Mouse (Mus musculus) cerebellum, adult 9-11 months (tissue): ENCODE data around the gene Racgap1.
A peak's percentile ranks its signal among the peaks of the same experiment; 100 is the strongest.

Experiments used
- DNase-seq: peaks from one replicate; pipeline ENCODE4 v3.0.0; 2022

Gene Racgap1

GRCm38 (mm10) chr15:99651163-99651872 lies at the start of gene Racgap1:
Gene Racgap1, minus strand, starts transcription at chr15:99651656.
- DNase-seq: peak; percentile 96

- peak; percentile 66 for DNase-seq
Observed at GRCm38 (mm10) chr15:99700219-99701106, 49.0 kb upstream of the Racgap1 start.

- DNase-seq: peak; percentile 41
Observed at GRCm38 (mm10) chr15:99699715-99700114, 48.3 kb upstream of the Racgap1 start.

GRCm38 (mm10) chr15:99698533-99699085 lies 47.2 kb upstream of the Racgap1 start:
- DNase-seq: peak; percentile 61

- no peak for DNase-seq
Observed at GRCm38 (mm10) chr15:99697309-99697708, 45.9 kb upstream of the Racgap1 start.

GRCm38 (mm10) chr15:99691976-99692375 lies 40.5 kb upstream of the Racgap1 start:
- DNase-seq: no peak

GRCm38 (mm10) chr15:99690924-99691323 lies 39.5 kb upstream of the Racgap1 start:
- no peak for DNase-seq

GRCm38 (mm10) chr15:99688712-99689111 lies 37.3 kb upstream of the Racgap1 start:
- peak; percentile 82 for DNase-seq

- no peak for DNase-seq
Observed at GRCm38 (mm10) chr15:99684156-99684555, 32.7 kb upstream of the Racgap1 start.

GRCm38 (mm10) chr15:99682880-99683279 lies 31.4 kb upstream of the Racgap1 start:
- no peak for DNase-seq

- DNase-seq: no peak
Observed at GRCm38 (mm10) chr15:99679008-99679407, 27.6 kb upstream of the Racgap1 start.

- peak; percentile 50 for DNase-seq
Observed at GRCm38 (mm10) chr15:99678063-99678800, 26.8 kb upstream of the Racgap1 start.

GRCm38 (mm10) chr15:99677089-99677488 lies 25.6 kb upstream of the Racgap1 start:
- DNase-seq: peak; percentile 55

- peak; percentile 60 for DNase-seq
Observed at GRCm38 (mm10) chr15:99674866-99675265, 23.4 kb upstream of the Racgap1 start.

- no peak for DNase-seq
Observed at GRCm38 (mm10) chr15:99671783-99672182, 20.3 kb upstream of the Racgap1 start.

GRCm38 (mm10) chr15:99670964-99671670 lies 19.7 kb upstream of the Racgap1 start:
- peak; percentile 67 for DNase-seq

- peak; percentile 87 for DNase-seq
Observed at GRCm38 (mm10) chr15:99670154-99670821, 18.8 kb upstream of the Racgap1 start, which contains the start of gene Asic1. Gene Asic1, plus strand, starts transcription at chr15:99670368.

- no peak for DNase-seq
Observed at GRCm38 (mm10) chr15:99669392-99669791, 17.9 kb upstream of the Racgap1 start.

- peak; percentile 85 for DNase-seq
Observed at GRCm38 (mm10) chr15:99668881-99669280, 17.4 kb upstream of the Racgap1 start.

- no peak for DNase-seq
Observed at GRCm38 (mm10) chr15:99667544-99667943, 16.1 kb upstream of the Racgap1 start.
